Mouse (Mus musculus): ENCODE data around the gene Asap2.

The Asap2 gene

DNA sequence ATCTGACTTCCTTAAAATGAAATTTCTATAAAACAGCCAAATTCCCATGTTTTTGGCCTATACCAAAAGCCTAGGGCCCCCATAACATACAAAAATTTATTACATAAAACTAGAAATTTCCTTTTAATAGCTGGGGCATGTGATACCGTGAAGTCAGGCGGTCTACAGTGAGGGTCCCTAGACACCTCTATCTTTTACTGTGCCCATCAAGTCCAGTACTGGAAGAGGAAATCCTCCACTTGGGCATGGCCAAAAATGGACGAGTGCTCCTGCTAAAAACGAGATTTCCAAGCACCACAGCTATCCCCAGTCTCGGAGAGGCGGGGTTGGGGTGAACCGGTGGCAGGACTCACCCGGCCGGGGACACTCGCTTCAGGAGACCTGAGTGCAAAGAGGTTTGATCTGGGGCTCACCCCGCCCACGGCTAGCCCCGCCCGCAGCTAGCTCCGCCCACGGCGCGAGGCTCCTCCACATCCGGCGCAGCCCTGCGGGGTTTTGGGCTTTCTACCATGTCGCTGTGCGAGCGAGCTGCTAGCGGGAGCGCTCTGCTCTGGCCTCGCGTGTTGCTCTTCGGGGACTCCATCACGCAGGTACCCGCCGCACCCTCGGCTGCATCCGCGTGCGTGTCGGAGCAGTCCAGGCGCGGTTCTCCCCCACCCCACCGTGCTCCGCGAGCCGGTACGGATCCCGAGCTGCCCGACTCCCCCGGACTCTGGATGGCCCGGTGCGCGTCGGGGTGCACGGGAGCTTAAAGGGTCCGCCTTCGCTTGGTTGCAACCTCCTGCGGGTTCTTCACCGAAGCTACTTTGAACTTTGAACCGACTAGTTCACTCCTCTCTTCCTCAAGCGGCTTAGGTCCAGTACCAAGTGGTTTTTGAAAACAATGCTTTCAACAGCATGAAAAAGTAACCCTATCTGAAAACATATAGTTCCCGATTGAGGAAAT lies 325.9 kb downstream of the Asap2 start, which contains the start of gene Iah1:
Iah1 (plus strand) TSS at position 467 of the 946 bp plus-strand sequence.
- DNase-seq (ENCODE audit: low read depth, low spot score), result peak; percentile 93

DNA sequence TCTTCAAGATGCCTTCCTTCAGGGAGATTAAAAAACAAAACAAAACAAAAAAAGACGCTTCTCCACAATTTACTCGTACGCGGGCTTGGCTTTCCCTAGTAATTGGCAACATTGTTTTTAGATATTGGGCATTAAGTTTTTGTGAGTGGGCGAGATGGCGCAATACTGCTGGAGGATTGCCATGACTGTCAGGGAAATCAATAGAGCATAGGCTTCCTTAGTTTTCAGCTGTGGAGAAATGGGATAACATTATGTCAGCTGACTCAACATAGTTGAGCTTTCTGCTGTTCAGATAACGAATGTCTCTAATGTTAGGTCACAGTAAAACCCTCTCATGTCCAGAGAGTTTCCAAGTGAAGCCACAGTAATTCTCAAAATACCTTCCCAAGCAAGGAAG lies 326.6 kb downstream of the Asap2 start:
- no peak for DNase-seq (ENCODE audit: low read depth, low spot score)

DNA sequence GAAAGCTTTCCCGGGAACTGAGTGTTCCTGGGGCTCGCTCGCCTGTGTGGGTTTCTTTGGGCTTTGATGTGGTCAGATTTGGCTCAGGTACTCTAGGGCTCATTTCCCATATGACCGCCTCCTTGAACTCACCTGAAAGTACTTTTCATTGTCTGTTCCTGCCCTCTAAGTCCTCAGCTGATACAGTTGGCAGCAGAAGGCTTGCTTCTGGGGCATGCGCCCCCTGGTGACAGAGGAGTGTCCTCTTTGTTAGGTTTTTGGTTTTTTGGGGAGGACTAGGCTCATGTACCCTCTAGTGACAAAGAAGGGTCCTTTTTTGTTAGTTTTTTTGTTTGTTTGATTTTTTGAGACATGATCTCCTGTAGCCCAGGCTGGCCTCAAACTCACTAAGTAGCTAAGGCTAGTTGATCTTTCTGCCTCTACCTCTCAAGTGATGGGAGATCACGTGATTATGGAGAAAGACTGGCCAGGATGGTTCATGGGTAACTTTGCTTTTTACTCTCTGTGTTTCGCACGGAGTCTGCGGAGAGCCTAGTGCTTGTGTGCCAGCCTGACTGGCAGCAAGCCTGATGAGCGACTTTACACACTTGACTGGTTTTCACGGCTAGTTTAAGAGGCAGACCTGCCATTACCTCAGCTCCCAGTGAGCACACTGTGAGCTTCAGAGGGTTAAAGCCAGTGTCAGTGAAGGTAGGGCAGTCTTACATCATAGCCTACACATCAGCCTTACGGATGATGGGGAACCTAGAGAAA lies 328.1 kb downstream of the Asap2 start:
- DNase-seq (ENCODE audit: low read depth, low spot score), result peak; percentile 84

All from A20 (cell line).